Mouse (Mus musculus) liver, embryonic 13.5 days (tissue): ENCODE measurements around the gene Lrrc8d. TPM values are rescaled to one million over a fixed set of nuclear protein-coding genes. Genes with fewer than 3 reads are reported as not detected.
A peak's percentile ranks its signal among the peaks of the same experiment; 100 is the strongest.

Experiments used
- ATAC-seq: fragments of 200-750 bp; cut with Nextera tagmentation; 2 replicates; pipeline ENCODE4 v1.8.0; 2017; ENCODE audit warnings: low read depth, mild to moderate bottlenecking, moderate number of reproducible peaks, moderate library complexity
- DNase-seq: peaks from one replicate; pipeline ENCODE4 v3.0.0; 2022
- H3K27ac ChIP-seq: fragments of 300-500 bp; sonication (generic); 2 replicates; pipeline ENCODE4 v1.5.1; 2015; ENCODE audit warnings: moderate library complexity, mild to moderate bottlenecking, inconsistent platforms
- H3K27me3 ChIP-seq: fragments of 300-500 bp; sonication (generic); 2 replicates; pipeline ENCODE4 v1.6.1; 2015; ENCODE audit warnings: mild to moderate bottlenecking, inconsistent platforms
- H3K36me3 ChIP-seq: fragments of 300-500 bp; sonication (generic); 2 replicates; pipeline ENCODE4 v1.6.1; 2015; ENCODE audit warnings: mild to moderate bottlenecking, inconsistent platforms
- H3K4me1 ChIP-seq: fragments of 300-500 bp; sonication (generic); replicated peaks from 2 replicates; pipeline ENCODE4 v1.6.1; 2015; ENCODE audit warnings: inconsistent platforms
- H3K4me2 ChIP-seq: fragments of 300-500 bp; sonication (generic); 2 replicates; pipeline ENCODE4 v1.6.1; 2015; ENCODE audit warnings: inconsistent platforms, mild to moderate bottlenecking, moderate library complexity
- H3K4me3 ChIP-seq: fragments of 300-500 bp; sonication (generic); replicated peaks from 2 replicates; pipeline ENCODE4 v1.5.1; 2015; ENCODE audit warnings: mild to moderate bottlenecking, inconsistent platforms
- H3K9ac ChIP-seq: fragments of 300-500 bp; sonication (generic); 2 replicates; pipeline ENCODE4 v1.6.1; 2015; ENCODE audit warnings: mild to moderate bottlenecking, inconsistent platforms
- H3K9me3 ChIP-seq: fragments of 300-500 bp; sonication (generic); replicated peaks from 2 replicates; pipeline ENCODE4 v1.6.1; 2016; ENCODE audit warnings: inconsistent platforms
- WGBS: fragments of 180-500 bp; shearing (Covaris S2); methylation state at CpG from one replicate; pipeline ENCODE4 v1.1.7; 2015; ENCODE audit not compliant: insufficient replicate concordance; 5-methylcytosine and 5-hydroxymethylcytosine counted together
- polyA plus RNA-seq: library from polyadenylated mRNA; unstranded; fragments of >200 nt; fragmentation: Nextera tagmentation; extraction: Ambion mirVana; gene quantifications from 2 replicates; pipeline ENCODE4 v1.2.1, GENCODE M21; 2015

The Lrrc8d gene
- 9.4 and 11.4 TPM in 2 replicates for polyA plus RNA-seq

GRCm38 (mm10) chr5:105699141-105700069 lies at the start of gene Lrrc8d:
Gene Lrrc8d (plus strand): TSS chr5:105699969.
- H3K4me1 ChIP-seq = peaks cover 57% of the 10 kb centered on the region
- H3K27me3 ChIP-seq = peaks cover 33% of the 10 kb centered on the region
- no peaks in the 10 kb centered on the region for H3K9me3 ChIP-seq
- WGBS = 2% methylated on average over 59 of the region's 60 CpGs
- no peaks in the 10 kb centered on the region for H3K36me3 ChIP-seq
- peak within 1 kb of the TSS; percentile 95 for H3K4me2 ChIP-seq
- peak within 1 kb of the TSS; percentile 83 for H3K27ac ChIP-seq
- DNase-seq (peak; percentile 58), ATAC-seq (peak; percentile 71)
- H3K9ac ChIP-seq = peak within 1 kb of the TSS; percentile 87
- H3K4me3 ChIP-seq = peak within 1 kb of the TSS; percentile 86

GRCm38 (mm10) chr5:105650728-105651479 lies 48.9 kb upstream of the Lrrc8d start:
- Histone ChIP-seq H3K4me3 (peak overlapping the region; percentile 41), H3K36me3 (no peaks in the 10 kb centered on the region), H3K27ac (peak overlapping the region; percentile 43; the same call in 1 of the 2 replicates), H3K27me3 (no peaks in the 10 kb centered on the region), H3K4me2 (peak overlapping the region; percentile 60), H3K9ac (peak overlapping the region; percentile 61), H3K4me1 (peaks cover 36% of the 10 kb centered on the region), H3K9me3 (no peaks in the 10 kb centered on the region)
- 21% methylated on average over 8 of the region's 8 CpGs for WGBS
- ATAC-seq = peak; percentile 49; the same call in 1 of the 2 replicates
- no peak for DNase-seq

DNA sequence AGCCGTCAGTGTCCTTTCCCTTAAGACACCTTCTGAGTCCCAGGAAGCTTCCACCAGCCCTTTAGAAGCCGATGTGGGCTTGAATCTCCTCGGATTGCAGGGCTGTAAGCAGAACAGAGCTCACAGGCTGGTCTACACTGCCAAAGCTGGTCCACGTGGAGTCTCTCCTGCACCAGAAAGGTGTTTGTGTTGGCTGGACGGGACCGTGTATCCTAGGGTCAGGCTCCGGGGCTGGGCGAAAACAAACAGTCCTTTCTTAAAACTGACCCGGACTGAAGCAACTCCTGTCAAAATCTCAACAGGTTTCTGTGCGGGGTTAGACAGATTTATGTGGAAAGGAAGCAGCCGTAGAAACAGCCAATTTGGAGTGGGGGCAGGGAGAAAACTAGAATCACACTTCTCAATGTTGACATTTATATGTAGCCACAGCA lies 48.2 kb upstream of the Lrrc8d start:
- Histone ChIP-seq H3K4me3 (peak overlapping the region; percentile 41), H3K36me3 (no peaks in the 10 kb centered on the region), H3K27me3 (no peaks in the 10 kb centered on the region), H3K4me1 (peaks cover 36% of the 10 kb centered on the region), H3K9ac (peak overlapping the region; percentile 61), H3K27ac (peak overlapping the region; percentile 43; the same call in 1 of the 2 replicates), H3K9me3 (no peaks in the 10 kb centered on the region), H3K4me2 (peak overlapping the region; percentile 60)
- 20% methylated on average over 11 of the region's 11 CpGs for WGBS
- DNase-seq (no peak), ATAC-seq (0 out of 2 replicates have a peak, but pooled peaks have one; percentile 16)

GRCm38 (mm10) chr5:105654237-105655063 lies 45.3 kb upstream of the Lrrc8d start:
- Histone ChIP-seq H3K27ac (no peak overlapping the region), H3K9me3 (no peaks in the 10 kb centered on the region), H3K4me2 (peak overlapping the region; percentile 25), H3K9ac (no peak overlapping the region), H3K27me3 (no peaks in the 10 kb centered on the region), H3K4me1 (peaks cover 24% of the 10 kb centered on the region), H3K36me3 (no peaks in the 10 kb centered on the region), H3K4me3 (no peak overlapping the region)
- DNase-seq = peak; percentile 55
- ATAC-seq = peak; percentile 58
- 14% methylated on average over 15 of the region's 15 CpGs for WGBS

DNA sequence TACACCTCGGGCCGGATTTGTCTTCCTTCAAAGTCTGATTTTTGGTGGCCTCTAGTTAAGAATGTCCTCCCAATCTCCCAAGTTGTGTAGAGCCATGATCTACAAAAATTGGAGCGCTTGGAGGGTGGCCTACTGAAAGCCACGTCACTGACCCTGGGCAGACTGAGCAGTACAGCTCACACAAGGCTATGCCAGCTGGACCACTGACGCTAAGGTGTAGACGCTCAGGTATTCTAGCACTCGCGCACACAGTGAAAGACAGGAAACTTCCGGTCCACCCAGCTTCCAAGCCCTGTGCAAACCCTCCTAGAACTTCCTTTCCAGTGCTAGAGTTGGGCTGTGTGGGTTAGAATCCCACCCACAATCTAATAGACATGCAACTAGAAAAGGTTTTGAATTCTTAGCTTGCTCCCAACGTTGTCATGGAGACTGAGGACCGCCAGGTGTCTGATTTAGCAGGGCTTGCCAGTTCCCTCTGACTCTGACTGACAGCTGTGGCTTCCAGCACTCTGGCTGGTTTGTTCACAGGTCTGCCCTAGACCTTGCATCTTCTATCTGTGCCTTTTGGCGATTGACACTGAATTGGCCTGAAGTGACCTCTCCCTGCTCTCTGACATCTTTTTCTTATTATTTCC lies 44.6 kb upstream of the Lrrc8d start:
- no peaks in the 10 kb centered on the region for H3K9me3 ChIP-seq
- no peak overlapping the region for H3K4me3 ChIP-seq
- H3K4me1 ChIP-seq = peaks cover 18% of the 10 kb centered on the region
- H3K4me2 ChIP-seq = no peak overlapping the region
- WGBS = 64% methylated on average over 12 of the region's 12 CpGs
- DNase-seq = no peak
- H3K9ac ChIP-seq = no peak overlapping the region
- no peaks in the 10 kb centered on the region for H3K36me3 ChIP-seq
- no peak for ATAC-seq
- no peaks in the 10 kb centered on the region for H3K27me3 ChIP-seq
- H3K27ac ChIP-seq = no peak overlapping the region

DNA sequence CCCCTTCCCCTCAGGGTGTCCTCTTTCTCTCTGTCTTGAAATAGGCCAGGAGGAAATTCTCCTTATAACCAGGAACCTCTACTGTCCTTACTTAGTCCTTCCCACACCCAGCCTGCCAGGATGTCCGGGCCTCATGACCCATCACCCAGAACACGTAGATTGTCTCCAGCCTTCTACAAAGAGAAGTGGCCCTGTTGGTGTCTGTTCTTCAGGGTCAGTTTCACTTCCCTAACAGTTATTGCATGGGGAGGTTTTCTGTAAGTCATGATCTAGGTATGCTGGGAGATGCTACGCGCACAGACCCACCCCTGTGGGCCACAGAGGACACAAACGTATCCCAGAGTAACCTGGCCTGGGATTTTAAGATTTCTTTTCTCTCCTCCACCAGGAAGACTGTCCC lies 37.9 kb upstream of the Lrrc8d start:
- Histone ChIP-seq H3K9me3 (no peaks in the 10 kb centered on the region), H3K4me3 (no peak overlapping the region), H3K4me2 (no peak overlapping the region), H3K36me3 (no peaks in the 10 kb centered on the region), H3K27ac (no peak overlapping the region), H3K4me1 (no peaks in the 10 kb centered on the region), H3K9ac (no peak overlapping the region), H3K27me3 (no peaks in the 10 kb centered on the region)
- 62% methylated on average over 5 of the region's 5 CpGs for WGBS
- ATAC-seq (no peak), DNase-seq (no peak)

- Histone ChIP-seq H3K4me2 (no peak overlapping the region), H3K4me3 (no peak overlapping the region), H3K27ac (no peak overlapping the region), H3K36me3 (no peaks in the 10 kb centered on the region), H3K9ac (no peak overlapping the region), H3K9me3 (no peaks in the 10 kb centered on the region), H3K4me1 (no peaks in the 10 kb centered on the region), H3K27me3 (no peaks in the 10 kb centered on the region; the same call in 1 of the 2 replicates)
- ATAC-seq = no peak
- 88% methylated on average over 5 of the region's 5 CpGs for WGBS
- DNase-seq = no peak
Measured at GRCm38 (mm10) chr5:105666930-105667329, 32.8 kb upstream of the Lrrc8d start.

DNA sequence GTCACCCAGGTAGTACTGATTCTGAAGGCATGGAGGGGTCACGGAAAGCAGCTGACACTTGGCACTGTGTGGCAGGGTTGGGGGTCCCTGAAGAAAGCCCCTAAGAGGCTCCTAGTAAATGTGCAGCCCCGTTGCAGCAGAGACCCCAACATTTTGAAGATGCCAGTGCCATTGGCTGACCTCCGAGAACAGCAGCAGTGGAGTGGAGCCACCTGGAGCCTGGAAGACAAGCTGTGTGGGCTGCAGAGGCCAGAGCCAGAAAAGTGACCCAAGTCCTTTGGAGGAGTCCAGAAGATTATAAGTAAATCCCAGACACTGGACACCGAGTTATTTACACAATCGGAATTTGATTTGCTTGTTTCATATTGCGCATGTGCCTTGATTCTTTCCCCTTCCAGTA lies 32.4 kb upstream of the Lrrc8d start:
- H3K36me3 ChIP-seq = no peaks in the 10 kb centered on the region
- H3K9me3 ChIP-seq = no peaks in the 10 kb centered on the region
- no peak overlapping the region for H3K4me2 ChIP-seq
- H3K27ac ChIP-seq = no peak overlapping the region
- H3K4me1 ChIP-seq = no peaks in the 10 kb centered on the region
- DNase-seq (no peak), ATAC-seq (no peak)
- 70% methylated on average over 6 of the region's 6 CpGs for WGBS
- H3K27me3 ChIP-seq = no peaks in the 10 kb centered on the region; the same call in 1 of the 2 replicates
- H3K4me3 ChIP-seq = no peak overlapping the region
- H3K9ac ChIP-seq = no peak overlapping the region

- Histone ChIP-seq H3K9ac (no peak overlapping the region), H3K27ac (no peak overlapping the region), H3K4me3 (no peak overlapping the region), H3K4me1 (no peaks in the 10 kb centered on the region), H3K27me3 (no peaks in the 10 kb centered on the region; the same call in 1 of the 2 replicates), H3K36me3 (no peaks in the 10 kb centered on the region), H3K9me3 (no peaks in the 10 kb centered on the region), H3K4me2 (no peak overlapping the region)
- no peak for DNase-seq
- ATAC-seq = no peak
- 64% methylated on average over 2 of the region's 2 CpGs for WGBS
Measured at GRCm38 (mm10) chr5:105669086-105669485, 30.7 kb upstream of the Lrrc8d start.

DNA sequence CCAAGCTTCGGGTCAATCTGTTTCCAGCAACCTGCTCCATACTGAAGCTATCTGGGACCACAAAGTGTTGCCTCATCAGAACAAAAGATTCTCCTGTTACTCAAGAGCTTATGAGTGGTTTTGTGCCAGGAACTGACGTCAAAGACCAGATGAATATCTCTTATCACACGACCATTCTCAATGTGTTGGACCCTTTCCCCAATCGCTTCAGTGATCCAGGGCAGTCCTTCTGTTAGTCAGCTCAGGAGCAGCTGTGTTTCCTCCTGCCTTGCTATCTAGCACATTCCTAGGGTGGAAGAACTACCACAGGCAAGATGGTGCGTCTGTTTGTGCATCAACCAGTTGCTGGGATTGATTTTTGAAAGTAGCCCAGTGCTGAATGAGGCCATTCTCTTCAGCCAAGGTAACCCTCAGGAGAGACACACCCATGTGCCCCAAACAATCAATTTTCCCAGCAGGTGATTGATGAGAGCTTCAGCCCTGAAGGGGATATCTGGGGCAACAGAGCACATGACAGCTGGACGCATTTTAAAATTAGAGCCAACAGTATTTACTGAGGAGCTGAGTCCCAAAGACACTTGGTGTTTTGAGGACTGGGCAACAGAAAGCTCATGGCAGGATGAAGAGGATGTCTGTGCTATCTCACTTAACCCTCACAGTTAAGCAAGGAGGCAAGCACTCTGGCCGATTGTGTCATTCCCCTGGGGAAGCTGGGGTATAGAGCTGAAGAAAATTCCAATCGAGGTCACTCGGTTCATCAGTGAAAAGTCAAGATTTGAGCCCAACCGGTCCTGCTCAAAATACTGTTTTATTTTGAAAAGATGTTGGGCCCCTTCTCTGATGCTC lies 30.0 kb upstream of the Lrrc8d start:
- no peaks in the 10 kb centered on the region; the same call in 1 of the 2 replicates for H3K27me3 ChIP-seq

More for the DNA sequence above, 30.0 kb upstream of the Lrrc8d start:
- Histone ChIP-seq H3K4me1 (no peaks in the 10 kb centered on the region), H3K36me3 (no peaks in the 10 kb centered on the region), H3K9ac (no peak overlapping the region), H3K4me3 (no peak overlapping the region), H3K27ac (no peak overlapping the region), H3K9me3 (no peaks in the 10 kb centered on the region), H3K4me2 (no peak overlapping the region)
- 43% methylated on average over 10 of the region's 10 CpGs for WGBS
- no peak for ATAC-seq
- DNase-seq = no peak
